8 mouse cellular contexts compared by ENCODE assay signal in genomic region chr4:133094255-133094654, GRCm38 (mm10). TPM values are rescaled to one million over a fixed set of nuclear protein-coding genes. Genes with fewer than 3 reads are reported as not detected.
DNase-seq lines count a peak whose midpoint lies in the region; ATAC-seq and TF ChIP-seq lines count a peak whose summit lies in the region.

No protein-coding gene starts in this region.

- no peak overlapping the region for H3K4me2 ChIP-seq in forebrain, embryonic 16.5 days (ENCODE audit: low read length)
- H3K4me2 ChIP-seq in midbrain, embryonic 11.5 days: no peak overlapping the region

- 0 out of 2 replicates have a peak overlapping the region, but pooled peaks have one; percentile 3 for H3K9ac ChIP-seq in forebrain, embryonic 16.5 days (replicated peaks; ENCODE audit: low read depth, low read length)
- no peak overlapping the region for H3K9ac ChIP-seq in midbrain, embryonic 11.5 days (ENCODE audit: low read length)

- H3K36me3 ChIP-seq in forebrain, embryonic 16.5 days (ENCODE audit: control insufficient read depth, insufficient read depth): no peaks in the 10 kb centered on the region
- H3K36me3 ChIP-seq in midbrain, embryonic 11.5 days (ENCODE audit: control insufficient read depth, insufficient read depth, low read length): no peaks in the 10 kb centered on the region

- H3K9me3 ChIP-seq in forebrain, embryonic 16.5 days (ENCODE audit: control insufficient read depth, low read length): no peaks in the 10 kb centered on the region
- H3K9me3 ChIP-seq in midbrain, embryonic 11.5 days (ENCODE audit: control insufficient read depth, low read length): no peaks in the 10 kb centered on the region

- H3K4me3 ChIP-seq in layer of hippocampus, adult 2 months: no peak overlapping the region
- H3K4me3 ChIP-seq in brown adipose tissue, adult 24 weeks (ENCODE audit: insufficient read depth, low read depth, low read length): no peak overlapping the region
- H3K4me3 ChIP-seq in forebrain, embryonic 16.5 days (replicated peaks; ENCODE audit: low read length): no peak overlapping the region
- H3K4me3 ChIP-seq in midbrain, embryonic 11.5 days (ENCODE audit: low read depth, low read length): no peak overlapping the region

- H3K27ac ChIP-seq in layer of hippocampus, adult 2 months: peak overlapping the region; percentile 91
- H3K27ac ChIP-seq in brown adipose tissue, adult 24 weeks (replicated peaks; ENCODE audit: low read depth, low read length): peak overlapping the region; percentile 46; the same call in 1 of the 2 replicates
- peak overlapping the region; percentile 35; the same call in 1 of the 2 replicates for H3K27ac ChIP-seq in forebrain, embryonic 16.5 days (ENCODE audit: low read length)
- no peak overlapping the region for H3K27ac ChIP-seq in midbrain, embryonic 11.5 days (ENCODE audit: low read depth, low read length)

- H3K4me1 ChIP-seq in brown adipose tissue, adult 24 weeks (ENCODE audit: control insufficient read depth, insufficient read depth, insufficient read length, low read length): peaks cover 40% of the 10 kb centered on the region
- peaks cover 60% of the 10 kb centered on the region for H3K4me1 ChIP-seq in forebrain, embryonic 16.5 days (replicated peaks; ENCODE audit: control insufficient read depth, insufficient read depth, low read length)
- H3K4me1 ChIP-seq in midbrain, embryonic 11.5 days (ENCODE audit: control insufficient read depth, insufficient read depth, low read length): peaks cover 41% of the 10 kb centered on the region

- WGBS in forebrain, embryonic 16.5 days: 71% methylated on average over 1 of the region's 1 CpGs
- WGBS in midbrain, embryonic 11.5 days: 33% methylated on average over 1 of the region's 1 CpGs

- no peak for ATAC-seq in forebrain, embryonic 16.5 days
- no peak for ATAC-seq in midbrain, embryonic 11.5 days (ENCODE audit: low FRiP score)
- no peak for ATAC-seq in erythroblast, adult 5-6 weeks (replicated peaks; ENCODE audit: low FRiP score, poor library complexity, severe bottlenecking)

- no peak for TF ChIP-seq CTCF in layer of hippocampus, adult 2 months (conservative IDR thresholded peaks at IDR 0.05)

- no peak for DNase-seq in layer of hippocampus, adult 2 months (ENCODE audit: low spot score in 2 of 2)
- no peak for DNase-seq in layer of hippocampus, adult 8-10 months (ENCODE audit: low spot score in 2 of 2)
- DNase-seq in midbrain, embryonic 11.5 days (ENCODE audit: low spot score, missing footprints): peak; percentile 86
- no peak for DNase-seq in cerebellum, postnatal 25 days
- no peak for DNase-seq in left cerebral cortex, postnatal 10 days (ENCODE audit: extremely low spot score in 1 of 2, low spot score in 2 of 2)

- H3K27me3 ChIP-seq in forebrain, embryonic 16.5 days (replicated peaks; ENCODE audit: control insufficient read depth, insufficient read depth, low read length): no peaks in the 10 kb centered on the region
- peaks cover 6% of the 10 kb centered on the region; the same call in 1 of the 2 replicates for H3K27me3 ChIP-seq in midbrain, embryonic 11.5 days (ENCODE audit: control insufficient read depth, insufficient read depth, low read length)

- intact Hi-C loops in left cerebral cortex, postnatal 10 days (cut with DNase I): loop anchor here (5.0 kb wide), 1 partner anchor 103 kb away; no protein-coding TSS in a partner anchor

RNA-seq across cellular contexts. Expression of gene Wasf2, which starts 36.0 kb away (rescaled TPM):
- 10 to 100 TPM; 32.0 to 33.1 TPM for total RNA-seq in layer of hippocampus, adult 2 months (2021)
- total RNA-seq in layer of hippocampus, adult 8-10 months (2022): 10 to 100 TPM; 35.7 to 48.2 (median 46.7) TPM
- polyA plus RNA-seq in brown adipose tissue, adult 24 weeks (2012; ENCODE audit: insufficient read depth, insufficient read length, missing spikeins): 39.6 and 39.8 TPM in 2 replicates
- polyA plus RNA-seq in forebrain, embryonic 16.5 days (2015; fragmentation: Nextera tagmentation; extraction: Ambion mirVana): 27.0 and 31.5 TPM in 2 replicates
- 38.3 and 40.1 TPM in 2 replicates for polyA plus RNA-seq in midbrain, embryonic 11.5 days (2014; fragmentation: Nextera tagmentation; extraction: Ambion mirVana)
- total RNA-seq in erythroblast, adult 5-6 weeks (2015; ENCODE audit: low replicate concordance): 49.6 and 78.6 TPM in 2 replicates
- 40.3 and 58.8 TPM in 2 replicates for total RNA-seq in erythroblast, adult 5-6 weeks (2017; ENCODE audit: low replicate concordance)
- total RNA-seq in left cerebral cortex, postnatal 10 days (2021): 10 to 100 TPM; 23.9 to 38.5 TPM
